In the genomic region with DNA sequence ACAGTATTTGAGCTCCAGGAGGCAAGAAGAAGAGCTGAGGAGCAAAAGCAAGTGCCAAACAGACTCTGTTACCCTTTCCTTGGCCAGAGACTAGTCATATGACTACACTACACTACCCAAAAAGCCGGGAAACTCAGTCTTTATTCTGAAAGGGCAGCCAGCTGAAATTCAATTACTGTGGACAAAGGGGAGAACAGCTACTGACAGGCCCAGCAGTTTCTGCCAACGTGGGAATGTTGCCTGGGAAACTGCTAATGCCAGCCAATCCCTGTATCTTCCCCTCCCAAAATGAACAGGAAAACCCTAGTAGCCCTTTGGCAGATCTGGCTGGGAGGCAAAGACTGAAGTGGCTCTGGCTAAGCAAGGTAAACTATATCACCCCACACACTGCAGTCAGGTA, we compare ENCODE assay signal across 13 mouse cellular contexts. TPM values are rescaled to one million over a fixed set of nuclear protein-coding genes. Genes with fewer than 3 reads are reported as not detected.
DNase-seq lines count a peak whose midpoint lies in the region; ATAC-seq and TF ChIP-seq lines count a peak whose summit lies in the region.
"Had no signal": no experiment of that assay in that cellular context is flagged by ENCODE, and none has a peak within 500 bp of the region (broad histone marks: within the 10 kb centered on the region; RNA-seq: fewer than 3 reads in every experiment).

No protein-coding gene starts in this region.

- peak overlapping the region; percentile 64 for H3K27ac ChIP-seq in hindbrain, postnatal 0 days
- H3K27ac ChIP-seq in midbrain, embryonic 13.5 days, result peak overlapping the region; percentile 41; the same call in 1 of the 2 replicates
- no peak overlapping the region for H3K27ac ChIP-seq in liver, embryonic 12.5 days
- no peak overlapping the region for H3K27ac ChIP-seq in kidney, embryonic 16.5 days (ENCODE audit: low read length)
- H3K27ac ChIP-seq: heart, adult 2 months; liver, embryonic 13.5 days had no signal

- H3K36me3 ChIP-seq in hindbrain, postnatal 0 days (ENCODE audit: insufficient read depth, low read length), result no peaks in the 10 kb centered on the region
- no peaks in the 10 kb centered on the region for H3K36me3 ChIP-seq in midbrain, embryonic 13.5 days
- no peaks in the 10 kb centered on the region for H3K36me3 ChIP-seq in liver, embryonic 12.5 days
- H3K36me3 ChIP-seq in kidney, embryonic 16.5 days (ENCODE audit: insufficient read depth, low read length), result no peaks in the 10 kb centered on the region
- H3K36me3 ChIP-seq: liver, embryonic 13.5 days had no signal

- H3K27me3 ChIP-seq in hindbrain, postnatal 0 days (ENCODE audit: insufficient read depth, low read length), result no peaks in the 10 kb centered on the region
- no peaks in the 10 kb centered on the region for H3K27me3 ChIP-seq in midbrain, embryonic 13.5 days
- H3K27me3 ChIP-seq in liver, embryonic 12.5 days (replicated peaks), result no peaks in the 10 kb centered on the region
- no peaks in the 10 kb centered on the region for H3K27me3 ChIP-seq in kidney, embryonic 16.5 days (ENCODE audit: insufficient read depth, low read length)
- H3K27me3 ChIP-seq: liver, embryonic 13.5 days had no signal

- no peak for TF ChIP-seq CTCF in hindbrain, postnatal 0 days (IDR thresholded peaks at IDR 0.05; ENCODE audit: low read depth)

- no peak overlapping the region for H3K4me2 ChIP-seq in hindbrain, postnatal 0 days (ENCODE audit: low read depth, low read length)
- H3K4me2 ChIP-seq in midbrain, embryonic 13.5 days (replicated peaks), result no peak overlapping the region
- H3K4me2 ChIP-seq in liver, embryonic 12.5 days, result no peak overlapping the region
- H3K4me2 ChIP-seq in kidney, embryonic 16.5 days (replicated peaks; ENCODE audit: low read depth, low read length), result no peak overlapping the region
- H3K4me2 ChIP-seq: liver, embryonic 13.5 days had no signal

- peaks cover 3% of the 10 kb centered on the region for H3K4me1 ChIP-seq in hindbrain, postnatal 0 days (ENCODE audit: insufficient read depth, low read length)
- H3K4me1 ChIP-seq in midbrain, embryonic 13.5 days (replicated peaks), result peaks cover 13% of the 10 kb centered on the region
- peaks cover 10% of the 10 kb centered on the region for H3K4me1 ChIP-seq in liver, embryonic 12.5 days
- H3K4me1 ChIP-seq in kidney, embryonic 16.5 days (ENCODE audit: insufficient read depth, low read length), result no peaks in the 10 kb centered on the region

- H3K9me3 ChIP-seq in hindbrain, postnatal 0 days (ENCODE audit: low read length), result no peaks in the 10 kb centered on the region
- no peaks in the 10 kb centered on the region for H3K9me3 ChIP-seq in midbrain, embryonic 13.5 days
- no peaks in the 10 kb centered on the region for H3K9me3 ChIP-seq in liver, embryonic 12.5 days (replicated peaks)
- no peaks in the 10 kb centered on the region for H3K9me3 ChIP-seq in kidney, embryonic 16.5 days (ENCODE audit: low read length)
- H3K9me3 ChIP-seq: liver, embryonic 13.5 days had no signal

- WGBS in hindbrain, postnatal 0 days, result 6% methylated on average over 2 of the region's 2 CpGs
- WGBS in midbrain, embryonic 13.5 days, result 6% methylated on average over 2 of the region's 2 CpGs
- WGBS in liver, embryonic 12.5 days (ENCODE audit: insufficient replicate concordance), result 24% methylated on average over 2 of the region's 2 CpGs
- 34% methylated on average over 2 of the region's 2 CpGs for WGBS in kidney, embryonic 16.5 days

- no peak overlapping the region for H3K9ac ChIP-seq in hindbrain, postnatal 0 days (replicated peaks; ENCODE audit: low read length)
- H3K9ac ChIP-seq in midbrain, embryonic 13.5 days (replicated peaks), result no peak overlapping the region
- no peak overlapping the region for H3K9ac ChIP-seq in liver, embryonic 12.5 days
- H3K9ac ChIP-seq in kidney, embryonic 16.5 days (replicated peaks; ENCODE audit: low read length), result no peak overlapping the region
- H3K9ac ChIP-seq: liver, embryonic 13.5 days had no signal

- peak; percentile 90 for ATAC-seq in hindbrain, postnatal 0 days
- ATAC-seq in midbrain, embryonic 13.5 days, result peak; percentile 69; the same call in 1 of the 2 replicates
- ATAC-seq in liver, embryonic 12.5 days, result no peak
- ATAC-seq in kidney, embryonic 16.5 days (ENCODE audit: low FRiP score, low TSS enrichment), result no peak
- no peak for ATAC-seq in monocyte, adult 5-6 weeks (replicated peaks; ENCODE audit: insufficient number of reproducible peaks, low FRiP score, low TSS enrichment, poor library complexity, severe bottlenecking)
- ATAC-seq: inflammation-experienced regulatory T-cells, adult 6 months had no signal

- no peak overlapping the region for H3K4me3 ChIP-seq in hindbrain, postnatal 0 days (ENCODE audit: low read length)
- H3K4me3 ChIP-seq in midbrain, embryonic 13.5 days (replicated peaks), result no peak overlapping the region
- no peak overlapping the region for H3K4me3 ChIP-seq in liver, embryonic 12.5 days
- H3K4me3 ChIP-seq in kidney, embryonic 16.5 days (ENCODE audit: low read length), result no peak overlapping the region
- H3K4me3 ChIP-seq: heart, adult 2 months; liver, embryonic 13.5 days had no signal

- DNase-seq in adipocyte (ENCODE audit: low spot score), result peak; percentile 93
- peak; percentile 65 for DNase-seq in brain, embryonic 18.5 days (ENCODE audit: low read depth, low spot score)
- DNase-seq in hindbrain, postnatal 0 days (ENCODE audit: low spot score), result peak; percentile 84
- no peak for DNase-seq in natural killer cell, adult 2 months (ENCODE audit: low spot score in 2 of 2)
- DNase-seq: heart, adult 2 months; liver, embryonic 13.5 days; thymus, postnatal 36 days had no signal

RNA-seq across cellular contexts. Expression of a gene that starts 51.0 kb away (rescaled TPM):
- total RNA-seq in hindbrain, postnatal 0 days (2014; rRNA removed), result 2.0 and 4.3 TPM in 2 replicates
- 0.74 and 0.96 TPM in 2 replicates for polyA plus RNA-seq in hindbrain, postnatal 0 days (2015; fragmentation: Nextera tagmentation; extraction: Ambion mirVana)
- polyA plus RNA-seq in midbrain, embryonic 13.5 days (2015; fragmentation: Nextera tagmentation; extraction: Ambion mirVana), result 0.11 and 0.14 TPM in 2 replicates
- polyA plus RNA-seq in liver, embryonic 12.5 days (2016; fragmentation: Nextera tagmentation; extraction: Ambion mirVana), result 0.10 TPM in 1 of 2 replicates, not detected in the other
- polyA plus RNA-seq in kidney, embryonic 16.5 days (2015; fragmentation: Nextera tagmentation; extraction: Ambion mirVana), result 0.12 and 0.15 TPM in 2 replicates
- total RNA-seq in monocyte, adult 5-6 weeks (2017), result not detected in 3 replicates
- total RNA-seq: heart, adult 2 months; megakaryocyte progenitor cell, adult 5-6 weeks had no signal
- polyA plus RNA-seq: heart, adult 2 months; inflammation-experienced regulatory T-cells, adult 6 months; liver, embryonic 13.5 days had no signal

RNA-seq across cellular contexts. Expression of a gene that starts 51.7 kb away (rescaled TPM):
- total RNA-seq in hindbrain, postnatal 0 days (2014; rRNA removed), result 2.8 and 4.0 TPM in 2 replicates
- 1.5 and 2.0 TPM in 2 replicates for polyA plus RNA-seq in hindbrain, postnatal 0 days (2015; fragmentation: Nextera tagmentation; extraction: Ambion mirVana)
- 0.36 and 0.50 TPM in 2 replicates for polyA plus RNA-seq in midbrain, embryonic 13.5 days (2015; fragmentation: Nextera tagmentation; extraction: Ambion mirVana)
- polyA plus RNA-seq in liver, embryonic 12.5 days (2016; fragmentation: Nextera tagmentation; extraction: Ambion mirVana), result 2.1 and 2.5 TPM in 2 replicates
- polyA plus RNA-seq in kidney, embryonic 16.5 days (2015; fragmentation: Nextera tagmentation; extraction: Ambion mirVana), result 8.8 and 8.9 TPM in 2 replicates
- 16.7 to 26.4 TPM (median 19.0 TPM) in 3 replicates for total RNA-seq in monocyte, adult 5-6 weeks (2017)

RNA-seq across cellular contexts. Expression of a gene that starts 57.5 kb away (rescaled TPM):
- not detected in 2 replicates for total RNA-seq in hindbrain, postnatal 0 days (2014; rRNA removed)
- polyA plus RNA-seq in hindbrain, postnatal 0 days (2015; fragmentation: Nextera tagmentation; extraction: Ambion mirVana), result not detected in 2 replicates
- polyA plus RNA-seq in midbrain, embryonic 13.5 days (2015; fragmentation: Nextera tagmentation; extraction: Ambion mirVana), result 0.15 and 0.20 TPM in 2 replicates
- not detected in 2 replicates for polyA plus RNA-seq in liver, embryonic 12.5 days (2016; fragmentation: Nextera tagmentation; extraction: Ambion mirVana)
- 9.8 and 11.0 TPM in 2 replicates for polyA plus RNA-seq in kidney, embryonic 16.5 days (2015; fragmentation: Nextera tagmentation; extraction: Ambion mirVana)
- not detected in 3 replicates for total RNA-seq in monocyte, adult 5-6 weeks (2017)
- total RNA-seq: heart, adult 2 months; megakaryocyte progenitor cell, adult 5-6 weeks had no signal
- polyA plus RNA-seq: inflammation-experienced regulatory T-cells, adult 6 months had no signal

Comparison
In these comparisons a context has a peak if more than half of its experiments do, and no peak if none do; other contexts are left out.
1. DNase-seq: peak in adipocyte (single experiment), brain, embryonic 18.5 days (single experiment) and hindbrain, postnatal 0 days (single experiment); none in natural killer cell, adult 2 months (0 of 2).
2. ATAC-seq: peak in hindbrain, postnatal 0 days (single experiment) and midbrain, embryonic 13.5 days (single experiment); none in liver, embryonic 12.5 days (single experiment), kidney, embryonic 16.5 days (single experiment) and monocyte, adult 5-6 weeks (single experiment).
3. H3K27ac ChIP-seq: peak in hindbrain, postnatal 0 days (single experiment) and midbrain, embryonic 13.5 days (single experiment); none in liver, embryonic 12.5 days (single experiment) and kidney, embryonic 16.5 days (single experiment).